Mouse (Mus musculus): ENCODE measurements around the gene Cct7. TPM values are rescaled to one million over a fixed set of nuclear protein-coding genes. Genes with fewer than 3 reads are reported as not detected.
A peak's percentile ranks its signal among the peaks of the same experiment; 100 is the strongest.

The Cct7 gene
- total RNA-seq, 2 experiments from 2014 or later, result 127 to 131 TPM

DNA sequence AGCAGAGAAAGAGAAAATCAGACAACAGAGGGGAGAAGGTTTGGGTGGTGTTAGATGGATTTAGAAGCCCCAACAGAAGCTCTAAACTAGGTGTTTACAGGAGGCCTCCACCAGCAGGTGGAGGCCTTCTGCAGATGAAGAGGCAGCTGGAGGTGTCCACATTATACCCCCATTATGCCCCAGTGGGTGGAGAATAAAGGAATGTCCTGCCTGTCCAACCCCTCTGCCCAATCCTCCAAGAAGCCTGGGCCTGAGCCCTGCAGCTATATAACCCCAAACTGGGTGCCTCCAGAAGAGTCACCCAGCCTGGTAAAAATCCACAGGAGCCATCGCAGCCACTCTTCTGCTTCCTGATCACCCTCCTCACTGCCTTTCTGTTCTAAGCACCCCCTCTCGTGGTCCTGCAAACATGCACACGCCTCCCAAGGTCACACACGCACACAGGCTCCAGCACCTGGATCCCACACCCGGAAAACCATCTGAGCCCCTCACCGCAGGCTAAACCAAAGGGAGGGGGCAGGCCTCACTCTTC is 50.3 kb downstream of the Cct7 start:
- DNase-seq (ENCODE audit: low spot score), result no peak

DNA sequence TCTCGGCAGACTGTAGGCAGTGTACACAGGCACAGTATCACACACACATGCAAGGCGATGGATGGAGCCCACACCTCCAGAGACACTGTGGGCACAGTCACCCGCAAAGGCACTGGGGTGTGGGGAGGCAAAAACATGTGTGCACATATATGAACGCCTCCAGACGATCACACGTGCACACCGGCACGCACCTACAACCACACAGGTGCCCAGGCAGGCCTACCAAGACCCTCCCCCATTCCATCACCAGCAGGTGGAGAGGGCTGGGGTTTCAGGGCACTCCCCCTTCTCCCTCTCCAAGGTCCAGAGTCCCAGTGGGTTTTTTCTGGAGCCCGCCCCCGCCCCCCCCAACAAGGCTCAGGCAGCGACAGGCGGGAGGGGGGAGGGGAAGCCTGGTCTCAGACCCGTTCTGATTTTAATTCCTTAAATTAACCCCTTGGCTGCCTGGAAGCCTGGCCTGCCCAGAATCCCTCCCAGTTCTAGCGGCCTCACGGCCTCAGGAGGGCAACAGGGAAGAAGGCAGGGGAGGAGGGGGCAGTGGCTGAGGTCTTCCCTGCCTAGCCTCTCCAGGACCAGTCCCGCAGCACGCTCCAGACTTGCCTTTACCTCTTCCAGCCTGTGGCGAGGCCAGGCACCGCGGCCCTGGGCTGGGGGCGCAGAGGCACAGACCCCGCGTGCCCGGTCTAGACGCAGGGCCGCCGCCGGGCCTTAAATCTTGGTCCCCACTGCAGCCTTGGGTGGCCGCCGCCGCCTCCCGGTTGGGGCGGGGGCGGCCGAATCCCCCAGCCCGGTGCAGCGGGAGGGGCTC is 51.0 kb downstream of the Cct7 start:
- DNase-seq (ENCODE audit: low spot score), result no peak

DNA sequence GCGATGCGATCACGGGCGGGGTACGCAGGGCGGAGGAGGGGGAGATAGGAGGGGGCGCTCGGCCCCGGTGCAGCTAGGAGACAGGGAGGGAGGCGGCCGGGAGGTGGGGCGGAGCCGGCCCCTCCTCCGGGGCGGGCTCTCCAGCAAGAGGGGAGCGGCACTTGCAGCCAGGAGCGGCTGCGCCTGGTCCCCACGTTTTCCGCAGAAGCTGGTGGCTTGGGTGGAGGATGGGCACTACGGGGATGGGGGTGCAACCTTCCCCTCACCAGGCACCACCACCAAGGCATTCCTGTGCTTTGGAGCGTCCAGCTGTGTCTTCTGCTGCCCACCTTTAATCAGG is 51.6 kb downstream of the Cct7 start, which contains the start of gene Fbxo41:
Gene Fbxo41 (minus strand): TSS at position 84 of the 340 bp plus-strand sequence.
- DNase-seq (ENCODE audit: low spot score), result no peak

DNA sequence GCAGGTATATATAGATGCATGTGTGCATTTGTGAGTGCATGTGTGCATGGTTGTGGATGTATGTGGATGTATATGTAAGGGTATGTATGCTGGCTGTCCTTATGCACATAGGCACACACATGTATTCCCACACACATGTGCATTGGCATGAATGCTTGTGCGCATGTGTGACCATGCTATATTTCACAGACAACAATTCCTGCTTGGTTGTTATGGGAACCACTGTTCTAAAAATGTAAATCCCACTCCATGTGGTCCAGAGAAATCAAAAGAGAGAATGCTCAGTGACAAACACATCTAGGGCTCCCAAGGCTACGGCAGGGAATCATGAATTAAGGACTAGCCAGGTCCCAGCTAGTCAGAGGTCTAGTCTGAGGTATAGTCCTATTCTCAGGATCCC is 53.6 kb downstream of the Cct7 start:
- DNase-seq (ENCODE audit: low spot score), result no peak

DNA sequence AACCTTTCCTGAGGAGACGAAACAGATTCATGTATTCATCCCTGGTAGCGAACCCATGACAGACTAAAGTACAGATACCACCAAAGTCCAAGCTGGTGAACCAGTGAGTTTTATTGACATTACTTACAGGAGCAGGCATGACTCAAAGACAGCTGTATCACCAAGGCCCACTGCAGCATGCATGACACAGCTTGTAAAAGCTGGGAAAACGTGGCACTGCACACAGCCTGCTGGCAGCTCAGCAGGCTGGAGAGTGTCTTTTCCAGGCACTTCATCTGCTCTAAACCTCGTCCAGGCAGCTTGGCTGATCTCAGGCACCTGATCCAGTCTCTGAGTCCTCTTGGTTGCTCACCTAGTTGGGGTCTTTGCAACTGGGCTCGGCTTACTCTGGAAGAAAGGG is 57.3 kb downstream of the Cct7 start:
- DNase-seq (ENCODE audit: low spot score), result no peak

DNA sequence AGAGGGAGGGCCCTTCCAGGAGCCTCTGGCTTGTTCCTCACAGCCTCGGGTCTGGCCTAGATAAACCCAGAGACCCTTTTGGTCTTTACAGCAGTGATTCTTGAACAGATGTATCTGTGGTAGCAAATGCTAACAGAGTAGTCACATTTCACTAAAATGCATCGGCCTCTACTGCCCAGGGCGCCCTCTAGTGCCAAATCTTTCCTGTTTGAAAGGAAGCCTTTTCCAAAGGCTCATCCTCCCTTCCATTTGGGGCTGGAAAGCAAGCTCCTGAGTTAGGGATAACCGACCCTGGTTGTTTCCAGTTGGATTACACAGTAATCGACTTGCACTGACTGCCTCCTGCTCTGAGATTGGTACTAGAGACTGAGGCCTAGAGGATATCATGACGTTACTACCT is 59.2 kb downstream of the Cct7 start:
- DNase-seq (ENCODE audit: low spot score), result no peak

- peak; percentile 21 for DNase-seq (ENCODE audit: low spot score)
Measured at GRCm38 (mm10) chr6:85511286-85512055, 60.2 kb downstream of the Cct7 start.

DNA sequence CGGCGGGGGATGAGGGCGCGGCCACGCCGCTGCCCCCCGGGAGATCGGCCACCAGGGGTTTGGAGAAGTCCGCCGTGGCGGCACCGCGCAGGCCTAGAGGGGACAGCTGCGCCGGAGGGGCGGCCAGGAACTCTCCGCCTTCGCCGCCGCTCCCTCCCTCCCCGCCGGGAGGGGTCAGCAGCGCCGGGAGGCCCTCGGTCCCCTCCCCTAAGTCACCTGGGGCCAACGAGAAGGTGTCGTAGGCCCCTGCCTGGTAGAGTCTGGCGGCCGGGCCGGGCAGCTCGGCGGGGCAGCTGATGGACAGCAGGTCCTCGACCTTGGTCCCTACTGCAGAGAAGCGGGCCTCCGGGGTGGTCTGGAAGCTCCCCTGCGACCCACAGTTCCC is 60.7 kb downstream of the Cct7 start:
- DNase-seq (ENCODE audit: low spot score), result no peak

DNA sequence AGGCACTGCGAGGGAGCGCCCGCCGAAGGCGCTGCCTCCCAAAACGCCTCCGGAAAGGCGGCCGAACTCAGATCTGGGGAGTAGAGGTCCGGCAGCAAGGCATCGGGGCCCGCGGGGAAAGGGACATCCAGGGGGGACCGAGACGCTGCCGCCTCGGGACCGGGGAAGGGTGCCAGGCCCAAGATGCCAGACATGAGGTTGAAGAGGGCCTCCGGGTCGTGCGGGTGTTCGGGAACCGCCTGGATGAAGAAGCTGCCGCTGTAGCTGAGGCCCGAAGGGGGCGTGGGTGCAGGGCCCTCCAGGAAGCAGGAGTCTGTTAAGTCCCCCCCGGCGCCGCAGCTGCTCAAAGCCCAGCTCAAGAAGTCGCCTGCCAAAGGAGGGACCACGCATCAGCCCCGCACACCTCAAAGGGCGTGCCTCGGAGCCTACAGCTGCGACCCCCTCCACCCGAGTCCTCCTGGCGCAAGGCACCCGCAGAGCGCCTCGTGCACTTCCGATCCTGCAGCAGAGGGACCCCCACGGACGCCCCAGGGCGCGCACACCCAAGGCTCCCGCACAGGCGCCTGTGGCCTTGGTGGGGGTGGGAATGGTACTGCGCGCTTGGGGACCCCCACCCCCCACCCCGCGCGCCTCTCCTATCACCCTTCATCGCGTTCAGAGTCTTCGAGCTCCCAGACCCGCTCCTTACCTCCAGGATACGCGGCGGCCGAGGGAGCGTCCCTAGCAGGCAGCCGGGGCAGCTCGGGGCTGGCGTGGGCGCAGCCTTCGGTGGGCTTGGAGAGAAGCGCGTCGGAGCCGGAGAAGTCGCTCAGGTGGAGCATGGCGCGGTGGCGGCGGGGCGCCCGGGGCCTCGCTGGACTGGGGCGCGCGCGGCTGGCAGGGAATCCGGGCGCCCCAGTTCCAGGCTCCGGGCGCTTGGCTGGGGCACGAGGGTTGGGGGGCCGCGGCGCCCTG is 61.5 kb downstream of the Cct7 start:
- no peak for DNase-seq (ENCODE audit: low spot score)

- no peak for DNase-seq (ENCODE audit: low spot score)
Measured at GRCm38 (mm10) chr6:85513531-85513910, 62.2 kb downstream of the Cct7 start, which contains the start of gene Egr4. TSS of gene Egr4 (minus strand) at chr6:85513589.

DNA sequence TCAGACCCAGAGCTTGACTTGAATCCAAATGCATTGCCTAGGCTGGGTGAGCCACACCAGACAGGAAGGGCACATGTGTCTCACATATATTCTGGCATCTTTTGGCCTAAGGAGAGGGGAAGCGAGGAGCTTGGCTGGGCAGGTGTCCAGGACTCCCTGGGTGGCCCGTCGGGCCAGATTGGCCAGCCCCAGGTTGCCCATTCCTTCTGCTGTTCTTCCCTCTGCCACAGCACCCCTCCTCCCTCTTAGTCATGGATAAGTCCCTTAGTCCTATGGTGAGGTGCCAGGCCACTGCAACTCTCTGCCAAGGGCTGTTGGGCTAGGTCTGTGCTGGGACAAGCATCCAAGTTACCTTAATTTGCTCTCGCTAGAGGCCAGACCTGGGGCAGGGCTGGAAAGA is 64.6 kb downstream of the Cct7 start:
- DNase-seq (ENCODE audit: low spot score), result no peak

Other genes starting within 250 kb of the Cct7 start
- gene Sfxn5, start 118.1 kb upstream of the Cct7 start, total RNA-seq (2021), result 1 to 10 TPM; 4.3 to 6.5 TPM
- 10 to 100 TPM; 24.8 to 46.2 TPM for gene Rab11fip5, start 76.9 kb upstream of the Cct7 start, total RNA-seq (2021)
- not detected for gene Noto, start 27.6 kb upstream of the Cct7 start, total RNA-seq (2021)
- 1 to 10 TPM; 7.2 to 9.1 TPM for gene Smyd5, start 19.5 kb upstream of the Cct7 start, total RNA-seq (2021)
- 10 to 100 TPM; 16.1 to 17.7 TPM for gene Pradc1, start 456 bp downstream of the Cct7 start, total RNA-seq (2021)
- gene Fbxo41, start 51.5 kb downstream of the Cct7 start, total RNA-seq (2021), result not detected
- gene Egr4, start 62.1 kb downstream of the Cct7 start, total RNA-seq (2021), result not detected
- gene Alms1, start 136.0 kb downstream of the Cct7 start, total RNA-seq (2021), result under 1 TPM; 0.48 to 0.50 TPM